Mouse (Mus musculus) neutrophil, adult 5-6 weeks (primary cell): ENCODE results near the gene Gm43552. TPM values are rescaled to one million over a fixed set of nuclear protein-coding genes. Genes with fewer than 3 reads are reported as not detected.
"Not testable (repeated sequence)": the region's sequence is repeated elsewhere in the genome, so short reads cannot be mapped to it uniquely, and the experiment has no call there.

Experiments used
- ATAC-seq: fragments of 151-379, 151-347 bp; 2 replicates; pipeline ENCODE4 v1.8.0; 2017; ENCODE audit warnings: mild to moderate bottlenecking, moderate TSS enrichment; ENCODE audit not compliant: insufficient number of reproducible peaks, poor library complexity, low FRiP score, severe bottlenecking; ENCODE audit errors: extremely low read depth
- total RNA-seq: library from RNA; stranded (forward); fragments of 200-1000 nt; gene quantifications from 2 replicates; pipeline ENCODE4 v1.2.3, GENCODE M21; 2017

Gene Gm43552
- not detected in 2 replicates for total RNA-seq

DNA sequence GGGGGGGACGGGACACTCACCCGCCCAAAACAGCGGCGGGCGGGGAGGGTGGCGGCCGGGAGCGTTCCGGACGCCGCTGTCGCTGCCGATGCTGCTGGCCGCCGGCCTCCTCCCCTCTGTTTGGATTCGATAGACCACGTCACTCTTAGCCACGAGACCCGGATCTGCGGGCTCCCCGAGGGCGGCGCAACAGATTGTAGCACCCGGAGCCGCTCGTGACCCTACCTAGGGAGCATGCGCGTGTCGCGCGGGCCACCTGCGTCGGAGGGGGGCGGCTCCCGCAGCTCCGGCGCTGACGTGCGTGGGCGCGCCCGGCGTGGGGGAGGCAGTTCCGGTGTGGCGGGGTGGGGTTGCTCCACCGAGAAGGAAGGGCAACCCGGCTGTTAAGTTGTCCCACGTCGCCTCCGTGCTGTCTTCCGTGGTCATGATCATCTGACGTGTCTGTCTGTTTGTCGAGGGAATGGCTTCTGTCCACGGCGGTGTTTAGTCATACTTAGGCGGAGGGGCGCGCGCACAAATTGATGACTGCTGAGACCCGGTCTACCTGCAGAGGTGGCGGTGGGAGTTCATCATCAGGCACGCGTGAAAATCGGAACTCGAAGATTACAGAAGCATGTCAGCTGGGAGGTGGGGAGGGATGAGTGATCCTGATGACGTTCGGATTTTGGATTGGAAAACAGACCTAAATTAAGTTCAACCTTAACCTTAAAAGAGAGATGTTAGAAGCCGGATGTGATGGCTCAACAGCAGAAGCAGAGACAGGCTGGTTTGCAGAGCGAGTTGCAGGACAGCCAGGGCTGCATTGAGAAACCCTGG, at the start of gene Gm43552:
Gene Gm43552 (minus strand): TSS at position 118 of the 816 bp plus-strand sequence.
- peak; percentile 83 for ATAC-seq

DNA sequence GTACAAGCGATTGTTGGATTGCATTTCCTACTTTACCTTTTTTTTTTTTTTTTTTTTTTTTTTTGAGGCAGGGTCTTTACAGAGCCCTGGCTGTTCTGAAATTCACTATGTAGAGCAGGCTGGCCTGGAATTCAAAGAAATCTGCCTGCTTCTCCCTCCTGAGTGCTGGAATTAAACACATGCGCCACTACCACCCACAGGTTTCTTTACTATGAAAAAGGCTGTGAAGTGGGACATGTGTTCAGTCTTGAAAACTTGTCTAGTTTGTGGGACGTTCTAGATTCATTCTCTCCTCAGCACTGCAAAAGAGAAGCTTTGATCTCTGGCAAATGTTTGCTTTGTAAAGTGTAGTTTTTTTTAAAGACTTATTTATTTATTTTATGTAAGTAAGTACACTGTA, 49.3 kb upstream of the Gm43552 start:
- ATAC-seq: no peak

DNA sequence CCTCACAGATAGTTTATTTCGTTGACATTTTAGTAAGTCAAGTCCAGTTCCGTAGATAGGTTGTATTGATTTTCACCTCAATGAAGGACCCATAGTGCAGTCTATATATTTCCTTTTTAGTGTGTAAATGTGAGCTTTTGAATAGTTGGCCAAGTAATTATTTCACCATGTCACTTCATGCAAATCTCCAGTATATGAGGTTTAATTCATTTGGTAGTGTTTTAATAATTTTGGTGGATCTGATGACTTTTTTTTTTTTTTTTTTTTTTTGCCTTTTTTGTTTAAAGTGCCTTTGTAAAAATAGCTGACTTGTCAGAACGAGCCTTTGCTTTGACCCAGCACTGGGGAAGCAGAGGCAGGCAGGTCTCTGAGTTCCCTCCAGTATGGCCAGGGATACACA, 47.2 kb upstream of the Gm43552 start:
- no peak for ATAC-seq

DNA sequence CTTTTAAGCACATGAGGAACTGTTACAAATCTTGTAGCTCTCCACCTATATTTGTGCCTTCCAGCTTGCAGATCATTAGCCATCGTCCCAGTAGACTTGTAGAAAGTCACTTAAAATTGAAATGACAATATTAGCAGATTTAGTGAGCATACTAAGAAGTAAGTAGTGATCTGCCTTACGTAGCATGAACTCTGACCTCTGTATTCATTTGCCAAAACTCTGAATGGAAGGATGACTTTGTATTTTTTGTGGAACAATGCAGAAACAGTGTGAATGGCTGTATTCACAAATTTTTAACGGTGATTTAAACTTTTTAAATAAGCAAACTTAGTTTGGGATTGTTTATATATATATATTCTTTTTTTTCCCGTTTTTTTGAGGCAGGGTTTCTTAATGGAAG, 46.2 kb upstream of the Gm43552 start:
- ATAC-seq: no peak

DNA sequence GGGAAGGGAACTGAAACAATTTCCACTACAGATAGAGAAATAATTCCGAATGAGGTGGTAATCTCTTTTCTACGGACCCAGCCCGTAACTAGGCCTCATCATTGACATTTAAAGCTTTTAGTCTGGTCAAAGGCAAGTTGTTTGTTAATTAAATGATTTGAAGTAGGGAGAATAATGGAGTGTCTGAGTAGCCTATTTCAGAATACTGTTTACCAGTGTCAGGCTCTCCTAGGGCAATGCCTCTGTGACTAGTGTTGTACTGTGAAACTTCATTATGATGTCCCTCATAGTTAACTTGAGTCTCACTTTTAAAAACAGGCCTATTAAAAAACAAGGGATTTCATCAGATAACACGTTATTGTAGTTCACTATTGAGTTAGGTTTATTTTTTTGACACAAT, 45.5 kb upstream of the Gm43552 start:
- no peak for ATAC-seq

DNA sequence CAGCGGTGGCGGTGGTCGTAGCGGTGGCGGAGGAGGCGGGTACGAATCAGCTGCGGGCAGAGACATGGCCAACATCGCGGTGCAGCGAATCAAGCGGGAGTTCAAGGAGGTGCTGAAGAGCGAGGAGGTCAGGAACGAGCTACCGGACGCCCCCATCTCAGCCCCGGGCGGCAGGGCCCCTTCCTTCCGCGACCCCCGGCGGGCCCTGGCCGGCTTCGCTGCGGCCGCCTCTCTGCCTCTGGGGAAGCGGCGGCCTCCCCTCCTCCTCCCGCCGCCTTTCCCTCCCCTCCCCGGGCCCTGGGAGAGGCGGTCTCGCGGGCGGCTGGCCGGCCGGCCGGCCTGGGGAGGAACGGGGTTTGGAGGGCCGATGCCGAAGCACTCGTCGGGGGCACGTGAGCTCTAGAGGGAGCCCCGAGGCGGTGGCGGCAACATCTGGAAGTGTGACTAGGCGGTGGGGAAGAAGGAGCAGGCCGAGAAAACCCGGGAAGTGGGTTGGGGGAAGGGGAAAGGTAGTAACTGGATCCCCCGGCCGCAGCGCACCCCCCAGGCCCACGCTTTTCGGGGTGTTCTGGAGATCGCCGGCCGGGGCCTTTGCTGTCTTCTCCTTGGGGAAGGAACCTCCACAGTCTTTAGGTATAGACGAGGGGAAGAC, 44.9 kb upstream of the Gm43552 start:
- ATAC-seq: peak; percentile 10; the same call in 1 of the 2 replicates

DNA sequence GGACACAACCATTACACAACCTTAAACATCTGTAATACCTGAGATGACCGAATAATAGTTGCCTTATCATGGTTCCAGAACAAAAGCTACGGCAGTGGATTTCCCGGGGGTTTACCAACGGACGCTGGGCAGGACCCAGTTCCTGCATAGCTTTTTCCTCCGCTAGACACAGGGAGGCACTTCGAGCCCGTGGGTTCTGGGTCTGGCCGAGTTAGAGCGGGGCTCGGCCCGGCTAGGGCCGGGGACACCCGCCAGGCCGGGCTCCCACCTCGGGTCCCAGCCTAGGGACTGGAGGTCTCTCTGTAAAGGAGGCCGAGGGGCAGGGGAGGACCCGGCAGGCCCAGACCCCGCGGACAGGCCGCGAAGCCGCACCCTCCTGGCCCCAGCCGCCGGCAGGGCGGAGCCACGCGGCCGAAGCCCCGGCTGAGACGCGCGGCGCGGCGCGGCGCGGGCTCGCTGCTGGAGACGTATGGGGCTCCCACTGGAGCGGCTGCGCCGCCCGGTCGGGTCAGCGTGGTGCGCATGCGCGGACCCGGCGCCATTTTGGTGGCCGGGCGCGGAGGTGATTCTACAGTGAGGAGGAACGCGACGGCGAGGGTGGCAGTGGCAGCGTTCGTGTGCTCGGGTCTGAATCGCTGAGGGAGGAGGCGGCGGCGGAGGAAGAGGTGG, 44.3 kb upstream of the Gm43552 start, which contains the start of the genes Smim14 and Ube2k:
Gene Smim14 (minus strand): TSS at position 434 of the 669 bp plus-strand sequence.
Gene Ube2k (plus strand): TSS at position 483 of the 669 bp plus-strand sequence.
- peak; percentile 74 for ATAC-seq

DNA sequence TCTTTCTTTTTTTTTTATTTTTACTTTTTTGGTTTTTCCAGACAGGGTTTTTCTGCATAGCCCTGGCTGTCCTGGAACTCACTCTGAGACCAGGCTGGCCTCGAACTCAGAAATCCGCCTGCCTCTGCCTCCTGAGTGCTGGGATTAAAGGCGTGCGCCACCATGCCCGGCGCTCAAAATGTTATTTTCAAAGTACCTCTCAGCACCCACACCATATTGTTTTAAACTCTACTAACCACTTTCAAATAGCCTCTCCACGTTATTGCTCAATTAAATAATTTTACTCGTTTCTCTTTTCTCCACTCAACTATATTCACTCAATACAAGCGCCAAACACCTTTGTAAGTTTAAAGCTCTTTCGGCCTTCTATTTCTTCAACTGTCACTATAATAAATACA, 43.4 kb upstream of the Gm43552 start:
- ATAC-seq: not testable (repeated sequence)

DNA sequence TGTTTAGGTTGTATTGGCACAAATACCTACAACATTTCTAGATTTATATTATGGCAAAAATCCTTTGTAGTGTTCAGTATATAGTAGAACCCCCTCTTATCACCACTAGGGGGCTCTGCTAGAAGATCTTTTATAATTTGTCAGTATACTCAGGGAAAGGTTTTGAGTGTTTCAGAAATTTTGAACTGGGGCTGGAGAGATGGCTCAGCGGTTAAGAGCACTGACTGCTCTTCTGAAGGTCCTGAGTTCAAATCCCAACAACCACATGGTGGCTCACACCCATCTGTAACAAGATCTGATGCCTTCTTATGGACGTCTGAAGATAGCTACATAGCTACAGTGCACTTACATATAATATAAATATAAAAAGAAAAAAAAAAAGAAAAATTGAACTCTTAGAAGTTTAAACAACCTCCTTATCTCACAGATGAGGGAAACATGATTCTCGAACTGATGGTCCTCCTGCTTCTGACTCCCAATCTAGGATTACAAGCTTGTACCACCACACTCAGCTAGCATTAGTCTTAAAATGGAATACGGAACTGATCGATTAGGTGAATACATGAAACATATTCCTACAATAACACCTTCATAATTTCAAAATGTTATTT, 42.9 kb upstream of the Gm43552 start:
- ATAC-seq: peak; percentile 42; the same call in 1 of the 2 replicates

DNA sequence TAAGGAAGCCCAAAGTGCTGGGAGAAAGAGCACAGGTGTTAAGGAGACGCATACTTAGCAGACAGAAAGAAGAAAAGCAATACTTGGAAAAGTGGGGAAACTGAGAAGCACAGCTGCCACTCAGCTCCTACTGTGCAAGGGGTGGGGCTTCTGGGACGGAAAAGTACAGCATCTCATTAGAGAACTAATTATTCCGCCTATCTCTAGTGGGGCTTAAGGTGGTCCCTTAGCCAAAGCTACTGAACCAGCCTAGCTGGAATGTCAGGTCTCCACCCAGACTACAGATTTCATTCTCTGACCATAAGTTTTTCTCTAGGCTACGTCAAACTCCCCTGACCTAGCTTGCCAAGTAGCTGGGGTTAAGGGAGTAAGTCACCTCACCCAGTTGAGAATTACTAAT, 41.9 kb upstream of the Gm43552 start:
- ATAC-seq: no peak

DNA sequence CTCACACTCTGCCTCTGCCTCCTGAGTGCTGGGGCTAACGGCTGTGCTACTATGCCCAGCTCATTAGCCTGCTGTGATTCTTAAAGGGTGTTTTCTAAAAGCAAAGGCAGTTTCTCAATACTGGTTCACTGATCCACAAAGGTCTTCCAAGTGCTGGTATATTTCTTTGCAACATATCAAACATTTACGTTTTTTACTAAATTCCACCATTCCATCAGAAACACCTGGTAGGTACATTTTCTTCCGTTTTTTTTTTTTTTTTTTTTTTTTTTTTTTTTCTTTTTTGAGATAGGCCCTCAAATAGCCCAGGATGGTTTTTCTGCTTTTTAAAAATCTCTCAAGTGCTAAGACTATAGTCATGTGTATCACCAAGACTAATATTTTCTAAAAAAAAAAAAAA, 38.6 kb upstream of the Gm43552 start:
- ATAC-seq: no peak

DNA sequence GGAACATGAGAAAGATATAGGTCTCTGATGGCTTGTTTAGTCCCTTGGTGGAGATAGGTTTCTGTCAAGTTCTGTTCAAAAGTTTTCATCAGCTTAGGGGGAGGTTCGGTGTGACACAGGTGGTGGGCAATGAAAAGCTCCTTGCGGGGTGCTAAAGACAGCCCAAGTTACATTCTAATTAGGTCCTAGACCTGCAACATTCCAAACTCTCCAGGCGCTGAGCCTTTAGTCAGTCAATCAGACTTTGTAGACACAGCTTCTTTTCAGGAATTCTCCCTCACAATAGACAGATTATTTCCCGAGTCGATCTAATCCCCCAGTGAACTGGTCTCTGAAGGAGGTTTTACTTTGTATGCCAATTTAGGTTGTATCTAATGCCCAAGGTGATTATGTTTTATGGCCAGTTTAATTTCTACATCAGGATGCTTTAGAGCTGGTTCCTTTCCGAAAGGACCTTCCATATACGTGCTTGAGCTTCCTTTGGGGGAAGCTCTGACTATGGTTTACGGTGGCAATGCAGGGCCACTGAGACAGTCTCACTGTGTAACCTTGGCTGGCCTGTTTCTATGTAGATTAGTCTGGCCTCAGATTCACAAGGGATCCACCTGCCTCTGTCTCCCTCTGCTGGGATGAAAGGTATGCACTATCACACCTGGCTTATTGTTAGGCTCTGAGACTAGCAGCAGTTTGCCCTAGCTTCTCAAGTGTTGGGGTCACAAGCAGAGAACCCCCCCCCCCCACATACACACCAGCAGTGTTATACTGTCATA, 33.2 kb upstream of the Gm43552 start:
- ATAC-seq: peak; percentile 79; the same call in 1 of the 2 replicates

DNA sequence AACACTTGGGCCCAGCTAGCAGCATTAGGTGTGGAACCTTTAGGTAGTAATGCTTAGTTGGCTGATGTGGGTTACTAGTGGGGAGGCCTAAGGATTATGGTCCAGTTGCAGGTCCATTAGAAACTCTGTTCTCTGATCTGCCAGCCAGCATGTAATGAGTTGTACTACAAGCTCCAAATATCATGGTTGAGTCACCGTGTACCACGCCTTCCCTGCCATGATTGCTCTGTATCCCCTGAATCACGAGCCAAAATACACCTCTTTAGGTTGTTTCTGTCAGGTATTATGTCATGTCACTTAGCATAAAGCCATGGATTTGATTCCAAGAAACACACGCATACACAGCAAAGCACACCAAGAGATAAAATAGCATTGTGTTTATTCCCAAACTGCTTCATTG, 32.2 kb upstream of the Gm43552 start:
- ATAC-seq: no peak

DNA sequence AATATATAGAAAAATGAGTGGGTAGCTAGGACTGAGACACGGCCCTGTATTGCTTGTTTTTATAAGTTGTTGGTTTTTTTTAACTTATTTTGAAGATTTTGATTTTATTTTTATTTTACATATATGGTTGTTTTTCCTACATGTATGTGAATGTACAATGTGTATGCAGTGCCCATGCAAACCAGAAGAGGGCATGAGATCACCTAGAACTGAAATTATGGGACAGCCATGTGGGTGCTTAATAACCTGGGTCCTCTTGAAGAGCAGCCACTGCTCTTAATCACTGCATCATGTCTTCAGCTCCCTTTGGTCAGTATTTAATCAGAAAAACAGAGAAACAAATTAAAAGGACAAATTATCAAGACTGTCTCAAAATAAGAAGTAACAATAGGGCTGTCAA, 29.2 kb upstream of the Gm43552 start:
- peak; percentile 48; the same call in 1 of the 2 replicates for ATAC-seq

DNA sequence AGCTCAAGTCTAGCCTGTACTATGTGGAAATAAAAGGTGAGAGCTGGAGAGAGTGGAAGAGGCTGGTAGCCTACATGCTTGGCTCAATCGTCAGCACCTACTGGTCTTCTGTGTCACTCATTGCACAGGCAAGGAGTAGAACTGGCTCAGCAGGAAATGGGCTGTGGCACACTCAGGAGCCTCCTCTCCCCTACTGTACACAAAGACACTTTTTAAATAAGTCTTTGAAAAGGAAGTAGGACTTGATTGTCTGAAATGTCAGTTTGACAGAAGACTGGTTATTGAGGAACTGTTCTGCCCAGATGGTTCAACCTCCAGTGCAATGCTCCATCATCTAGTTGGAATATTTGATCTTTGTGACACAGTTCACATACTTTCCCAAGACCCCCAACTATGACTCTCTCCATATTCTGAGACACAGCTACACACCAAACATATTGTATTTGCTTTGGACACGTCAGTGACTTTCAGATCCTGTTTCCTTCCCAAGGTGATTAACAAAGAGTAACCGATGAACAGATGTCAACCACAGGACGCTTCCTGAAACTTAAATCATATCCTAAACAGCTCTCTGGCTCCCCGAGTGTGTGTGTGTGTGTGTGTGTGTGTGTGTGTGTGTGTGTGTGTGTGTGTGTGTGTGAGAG, 22.1 kb upstream of the Gm43552 start:
- peak; percentile 72 for ATAC-seq

DNA sequence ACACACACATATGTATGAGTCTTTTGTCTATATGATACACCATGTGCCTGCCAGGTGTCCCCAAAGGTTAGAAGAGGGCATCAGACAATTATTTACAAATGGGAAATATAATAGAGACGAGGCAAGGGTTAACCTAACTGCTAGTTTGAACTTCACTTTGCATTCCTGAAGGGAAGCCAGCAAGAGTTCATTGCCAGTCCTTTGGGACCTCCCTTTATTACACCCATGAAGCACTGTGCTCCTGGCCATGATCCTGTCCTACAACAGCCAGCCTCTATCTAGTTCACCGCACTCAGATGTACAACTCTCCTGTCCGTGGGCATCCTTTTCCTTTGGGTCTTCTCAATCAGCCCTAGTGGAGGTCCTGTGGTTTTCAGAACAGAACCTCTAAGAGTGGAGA, 20.9 kb upstream of the Gm43552 start:
- ATAC-seq: no peak

DNA sequence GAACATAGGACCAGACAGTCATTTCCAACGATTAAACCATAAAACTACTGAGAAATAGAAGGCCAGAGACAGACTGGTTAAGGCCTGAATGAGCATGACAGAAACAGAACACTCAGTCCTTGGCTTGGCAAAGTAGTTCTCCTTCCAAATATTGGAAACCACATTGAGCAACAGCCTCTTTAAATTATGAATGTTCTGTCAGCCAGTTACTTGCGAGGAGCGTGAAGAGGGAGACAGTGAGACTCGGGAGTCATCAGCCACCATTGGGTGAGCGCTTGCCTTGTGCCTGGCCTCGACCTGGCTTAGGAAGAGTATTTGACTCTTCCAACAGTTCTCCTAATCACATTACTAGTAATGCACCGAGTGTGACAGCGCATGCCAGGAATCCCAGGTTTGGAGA, 15.8 kb upstream of the Gm43552 start:
- ATAC-seq: no peak

DNA sequence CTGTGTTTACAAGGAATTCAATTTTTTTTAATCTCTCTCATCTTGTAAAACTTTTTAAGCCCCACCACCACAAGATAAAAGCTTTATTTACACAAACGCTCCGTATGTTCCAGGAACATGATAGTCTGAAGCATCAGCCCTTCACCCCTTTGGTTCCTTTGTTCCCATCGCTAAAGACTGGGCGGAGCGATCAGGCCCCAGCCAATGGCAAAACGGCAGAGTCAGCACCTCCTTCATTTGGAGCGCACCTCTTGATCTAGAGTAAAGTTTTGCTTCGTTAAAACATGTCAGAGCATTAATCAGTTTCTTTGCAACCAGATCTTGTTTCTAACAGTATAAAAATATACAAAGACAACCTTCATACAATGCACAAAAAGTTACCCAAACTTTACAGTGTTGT, 13.2 kb upstream of the Gm43552 start:
- no peak for ATAC-seq
